Comparison of ENCODE assay signal across 9 mouse cellular contexts in genomic region chr4:141049476-141049835, GRCm38 (mm10). TPM values are rescaled to one million over a fixed set of nuclear protein-coding genes. Genes with fewer than 3 reads are reported as not detected.
DNase-seq lines count a peak whose midpoint lies in the region; ATAC-seq and TF ChIP-seq lines count a peak whose summit lies in the region.
"Had no signal": no experiment of that assay in that cellular context is flagged by ENCODE, and none has a peak within 500 bp of the region (broad histone marks: within the 10 kb centered on the region; RNA-seq: fewer than 3 reads in every experiment).

No protein-coding gene starts in this region.

- peak overlapping the region; percentile 44 for H3K4me2 ChIP-seq in midbrain, embryonic 13.5 days (replicated peaks)

- 1% methylated on average over 4 of the region's 4 CpGs for WGBS in midbrain, embryonic 13.5 days
- 84% methylated on average over 4 of the region's 4 CpGs for WGBS in thymus, adult 2 months

- H3K27ac ChIP-seq in midbrain, embryonic 13.5 days, result peak overlapping the region; percentile 96
- H3K27ac ChIP-seq in thymus, adult 2 months (ENCODE audit: control insufficient read depth, insufficient read depth, low read length), result no peak overlapping the region

- intact Hi-C loops in heart, postnatal 10 days (cut with DNase I), result no loop called here

- H3K9me3 ChIP-seq in midbrain, embryonic 13.5 days, result no peaks in the 10 kb centered on the region

- no peaks in the 10 kb centered on the region for H3K27me3 ChIP-seq in midbrain, embryonic 13.5 days
- H3K27me3 ChIP-seq in thymus, adult 2 months (ENCODE audit: control insufficient read depth, insufficient read depth, low read length), result no peaks in the 10 kb centered on the region

- DNase-seq in MN1 (ENCODE audit: low spot score), result peak; percentile 86
- DNase-seq in embryo, embryonic 9.5 days (ENCODE audit: extremely low spot score), result peak; percentile 75
- DNase-seq in kidney, adult 9 months, result peak; percentile 60
- DNase-seq in heart, postnatal 10 days, result no peak
- DNase-seq in thymus, adult 2 months, result no peak
- no peak for DNase-seq in adrenal gland, postnatal 25 days
- DNase-seq in cerebellum, adult 8-10 months, result no peak

- no peak overlapping the region; the same call in 1 of the 2 replicates for H3K4me3 ChIP-seq in midbrain, embryonic 13.5 days (replicated peaks)
- H3K4me3 ChIP-seq in thymus, adult 2 months (ENCODE audit: control insufficient read depth, insufficient read depth, low read length), result no peak overlapping the region

- H3K4me1 ChIP-seq in midbrain, embryonic 13.5 days (replicated peaks), result peaks cover 76% of the 10 kb centered on the region
- H3K4me1 ChIP-seq in thymus, adult 2 months (replicated peaks; ENCODE audit: control insufficient read depth, insufficient read depth, low read length), result no peaks in the 10 kb centered on the region

- no peak for TF ChIP-seq CTCF in thymus, adult 2 months (IDR thresholded peaks at IDR 0.05; ENCODE audit: borderline replicate concordance, control insufficient read depth, extremely low read depth, insufficient read depth, low read length, poor library complexity)

- H3K36me3 ChIP-seq in midbrain, embryonic 13.5 days, result peaks cover 23% of the 10 kb centered on the region
- no peaks in the 10 kb centered on the region for H3K36me3 ChIP-seq in thymus, adult 2 months (ENCODE audit: control insufficient read depth, insufficient read depth, low read length)

- H3K9ac ChIP-seq in midbrain, embryonic 13.5 days (replicated peaks), result peak overlapping the region; percentile 55

- no peak for TF ChIP-seq POLR2A in thymus, adult 2 months (IDR thresholded peaks at IDR 0.05; ENCODE audit: control insufficient read depth, extremely low read depth, insufficient read depth, low read length, poor library complexity)

- ATAC-seq in midbrain, embryonic 13.5 days, result peak; percentile 67

RNA-seq across cellular contexts. Expression of gene Crocc, which starts 10.9 kb away (rescaled TPM):
- 6.8 and 8.8 TPM in 2 replicates for polyA plus RNA-seq in midbrain, embryonic 13.5 days (2015; fragmentation: Nextera tagmentation; extraction: Ambion mirVana)
- 1 to 10 TPM; 7.0 to 7.4 TPM for total RNA-seq in heart, postnatal 10 days (2021)
- polyA plus RNA-seq in thymus, adult 2 months (2012; rRNA removed), result 12.9 and 17.6 TPM in 2 replicates
- 10.2 and 16.1 TPM in 2 replicates for total RNA-seq in adrenal gland, postnatal 25 days (2021)

RNA-seq across cellular contexts. Expression of gene Necap2, which starts 28.7 kb away (rescaled TPM):
- polyA plus RNA-seq in midbrain, embryonic 13.5 days (2015; fragmentation: Nextera tagmentation; extraction: Ambion mirVana), result 47.2 and 52.3 TPM in 2 replicates
- total RNA-seq in heart, postnatal 10 days (2021), result 10 to 100 TPM; 33.3 to 34.3 TPM
- 105 and 111 TPM in 2 replicates for polyA plus RNA-seq in thymus, adult 2 months (2012; rRNA removed)
- total RNA-seq in adrenal gland, postnatal 25 days (2021), result 56.2 and 67.2 TPM in 2 replicates

RNA-seq across cellular contexts. Expression of gene Spata21, which starts 38.7 kb away (rescaled TPM):
- 0.22 TPM in 1 of 2 replicates, not detected in the other for polyA plus RNA-seq in midbrain, embryonic 13.5 days (2015; fragmentation: Nextera tagmentation; extraction: Ambion mirVana)
- not detected for total RNA-seq in heart, postnatal 10 days (2021)
- 0.08 and 0.23 TPM in 2 replicates for polyA plus RNA-seq in thymus, adult 2 months (2012; rRNA removed)
- not detected in 2 replicates for total RNA-seq in adrenal gland, postnatal 25 days (2021)
- total RNA-seq: MEL had no signal

RNA-seq across cellular contexts. Expression of gene Mfap2, which starts 39.2 kb away (rescaled TPM):
- 181 and 207 TPM in 2 replicates for polyA plus RNA-seq in midbrain, embryonic 13.5 days (2015; fragmentation: Nextera tagmentation; extraction: Ambion mirVana)
- total RNA-seq in heart, postnatal 10 days (2021), result 10 to 100 TPM; 47.6 to 53.7 TPM
- 6.1 and 7.0 TPM in 2 replicates for polyA plus RNA-seq in thymus, adult 2 months (2012; rRNA removed)
- total RNA-seq in adrenal gland, postnatal 25 days (2021), result 10.7 and 11.1 TPM in 2 replicates
- total RNA-seq: MEL had no signal

Comparison
In these comparisons a context has a peak if more than half of its experiments do, and no peak if none do; other contexts are left out.
1. DNase-seq: peak in MN1 (single experiment), embryo, embryonic 9.5 days (single experiment) and kidney, adult 9 months (single experiment); none in heart, postnatal 10 days (0 of 2), thymus, adult 2 months (single experiment), adrenal gland, postnatal 25 days (single experiment) and cerebellum, adult 8-10 months (single experiment).